Mouse (Mus musculus) gastrocnemius, adult 18-20 months (tissue): Measurements from ENCODE around the gene Rspo3. TPM values are rescaled to one million over a fixed set of nuclear protein-coding genes. Genes with fewer than 3 reads are reported as not detected.

ENCODE experiments used
- DNase-seq: peaks from one replicate; pipeline ENCODE4 v3.0.0; 2021; ENCODE audit warnings: low spot score
- long read RNA-seq, 2 experiments: library from polyadenylated mRNA; stranded (forward); transcript quantifications; one replicate each; pipeline ENCODE4 v2.0.0; 2021
- total RNA-seq, 2 experiments: library from RNA; stranded (reverse); gene quantifications; 2 replicates each; pipeline ENCODE4 v1.2.3; 2021

The Rspo3 gene
- total RNA-seq, result 1 to 10 TPM; 1.6 to 2.0 TPM
- long read RNA-seq, experiment 1, result 0 reads
- long read RNA-seq, experiment 2, partial matches to known transcripts, result 0 of 1 reads
- long read RNA-seq, experiment 2, other reads (novel, unspliced or antisense), result 0 of 1 reads

DNA sequence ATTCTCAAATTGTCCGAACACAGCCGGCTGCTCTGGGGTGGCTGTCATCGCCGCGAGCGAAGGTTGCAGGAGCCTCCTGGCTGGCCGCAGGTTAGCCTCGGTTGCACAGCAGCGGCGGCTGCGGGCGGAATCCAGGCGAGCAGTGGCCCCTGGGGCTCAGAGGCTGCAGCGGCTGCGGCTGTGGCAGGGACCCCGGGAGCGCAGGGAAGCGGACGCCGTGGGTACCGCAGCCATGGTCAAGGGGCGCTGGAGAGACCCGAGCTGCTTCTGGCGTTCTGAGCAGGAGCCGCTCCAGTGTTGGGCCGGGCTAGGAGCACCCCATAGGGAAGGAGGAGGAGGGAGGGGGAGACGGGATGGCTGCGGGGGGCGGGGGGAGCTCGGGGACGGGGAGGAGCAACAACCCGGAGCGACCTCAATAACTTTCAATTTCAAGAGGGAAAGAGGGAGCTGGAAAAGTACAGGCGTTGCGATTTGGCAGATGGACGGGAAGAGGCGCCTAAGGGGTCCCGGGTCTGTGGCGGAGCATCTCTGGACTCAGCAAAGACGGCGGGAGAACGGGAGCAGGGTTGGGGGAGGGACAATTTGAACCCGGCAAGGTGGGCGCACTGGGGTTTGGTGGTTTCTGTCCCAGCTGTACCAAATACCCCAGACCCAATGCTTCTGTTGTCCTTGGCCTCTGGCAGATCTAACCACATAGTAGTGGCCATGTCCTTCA, at the start of gene Rspo3:
Gene Rspo3 (minus strand): TSS at position 322 of the 715 bp plus-strand sequence.
- peak; percentile 7 for DNase-seq

GRCm38 (mm10) chr10:29581940-29582339, 46.3 kb upstream of the Rspo3 start:
- DNase-seq, result no peak

GRCm38 (mm10) chr10:29581476-29581875, 45.8 kb upstream of the Rspo3 start:
- DNase-seq, result no peak

DNA sequence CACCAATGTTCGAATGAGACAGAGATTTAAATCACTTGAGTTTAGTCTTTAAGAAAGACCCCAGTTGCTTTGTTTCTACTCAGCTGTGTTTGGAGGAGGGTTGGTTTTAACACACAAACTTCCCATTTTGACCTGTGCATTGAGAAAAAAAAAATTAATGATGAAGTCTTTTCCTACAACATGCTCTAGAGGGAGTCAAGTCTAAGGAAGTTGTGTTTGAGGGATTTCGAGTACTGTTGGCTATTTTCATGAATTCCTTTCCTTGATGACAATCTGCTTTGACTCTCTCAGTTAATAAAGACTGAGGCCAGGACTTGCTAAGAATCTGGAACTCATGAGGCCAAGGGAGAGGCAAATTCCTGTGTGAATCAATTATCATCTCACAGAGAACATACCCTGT, 20.3 kb upstream of the Rspo3 start:
- no peak for DNase-seq

DNA sequence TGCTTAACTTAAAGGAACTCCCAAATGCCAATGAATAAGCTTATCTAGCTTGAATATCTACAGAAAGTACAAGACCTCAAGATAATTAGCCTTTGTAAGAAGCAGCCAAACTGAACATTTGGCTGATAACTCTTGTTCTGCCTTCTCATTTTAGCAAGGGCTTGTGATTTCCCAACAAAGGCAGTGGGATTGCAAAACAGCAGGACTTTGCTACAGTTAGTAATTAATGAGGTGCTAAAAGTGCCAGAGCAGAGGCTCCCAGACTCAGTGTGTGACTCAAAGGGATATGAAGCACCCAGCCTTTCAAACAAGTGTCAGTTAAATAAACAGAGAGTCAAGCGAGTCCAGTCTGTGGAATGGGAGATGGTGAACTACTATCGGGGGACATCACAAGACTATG, 18.7 kb upstream of the Rspo3 start:
- no peak for DNase-seq

- no peak for DNase-seq
These were observed 7.3 kb upstream of the Rspo3 start for GRCm38 (mm10) chr10:29542982-29543381.

GRCm38 (mm10) chr10:29539516-29539915, 3.8 kb upstream of the Rspo3 start:
- no peak for DNase-seq

- no peak for DNase-seq
These were observed 3.1 kb upstream of the Rspo3 start for GRCm38 (mm10) chr10:29538791-29539190.

DNA sequence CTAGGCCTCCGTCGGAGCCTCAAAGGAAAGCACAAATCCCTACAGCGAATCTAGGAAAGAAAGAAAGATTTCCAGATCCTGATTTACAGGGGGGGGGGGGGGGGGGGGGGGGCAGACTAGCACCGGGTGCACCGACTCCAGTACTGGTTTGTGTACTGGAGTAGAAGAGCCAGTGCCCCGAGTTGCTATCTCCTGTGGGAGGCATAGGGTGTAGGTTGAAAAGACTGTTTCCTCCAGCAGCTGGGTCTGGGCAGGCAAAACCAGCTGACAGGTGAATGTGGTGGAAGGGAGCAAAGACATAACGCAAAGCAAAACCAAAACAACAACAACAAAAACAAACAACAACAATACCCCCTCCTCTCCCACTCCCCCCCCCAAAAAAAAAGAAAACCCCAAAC, 838 bp downstream of the Rspo3 start:
- no peak for DNase-seq

DNA sequence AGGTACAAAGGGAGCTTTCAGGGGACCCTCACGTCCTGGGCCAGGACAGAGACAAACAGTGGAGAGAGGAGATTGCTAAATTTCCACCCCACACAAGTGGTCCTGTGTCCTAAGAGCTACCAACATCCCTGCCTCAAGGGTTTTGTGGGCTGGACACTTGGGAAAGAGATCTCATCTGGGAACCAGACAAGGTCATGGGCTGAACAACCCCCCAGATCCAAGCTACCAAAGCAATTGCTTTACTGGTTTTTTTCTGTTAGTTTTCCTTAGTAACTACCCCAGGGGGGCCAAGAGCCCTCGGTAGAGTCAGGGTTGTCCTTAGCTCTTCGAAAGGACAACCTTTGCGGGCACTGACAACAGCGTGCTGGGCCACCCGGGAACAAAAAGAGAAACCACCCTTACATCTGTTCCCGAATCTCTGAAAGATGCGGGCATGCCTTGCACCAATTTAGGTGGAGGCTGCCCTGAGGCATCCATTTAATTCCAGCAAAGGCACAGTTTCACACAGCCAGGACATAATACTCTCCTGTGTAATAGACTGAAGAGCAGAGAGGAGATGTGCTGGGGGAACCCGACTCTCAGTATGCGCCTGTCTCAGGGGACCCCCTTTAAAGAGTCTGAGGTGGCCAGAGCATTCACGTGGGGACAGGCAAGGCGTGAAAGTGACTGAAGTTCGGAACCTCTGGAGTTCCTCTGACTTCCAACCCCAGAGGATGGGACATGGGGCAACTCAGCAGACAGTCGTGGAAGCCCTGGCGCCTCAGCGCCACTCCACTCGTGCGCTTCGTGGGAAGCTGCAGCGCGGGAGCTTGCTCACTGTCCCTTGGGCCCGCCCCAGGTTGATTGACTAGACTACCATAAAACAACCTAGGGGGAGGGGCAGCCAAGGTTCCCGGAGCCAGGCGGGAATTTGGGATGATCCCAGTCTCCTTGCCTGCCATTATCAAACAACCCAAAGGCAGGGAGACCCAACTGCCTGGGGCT, 1.5 kb downstream of the Rspo3 start:
- DNase-seq, result no peak

GRCm38 (mm10) chr10:29532821-29533715, 2.6 kb downstream of the Rspo3 start:
- DNase-seq, result peak; percentile 60

- no peak for DNase-seq
These were observed 22.1 kb downstream of the Rspo3 start for GRCm38 (mm10) chr10:29513563-29513962.

- no peak for DNase-seq
These were observed 27.5 kb downstream of the Rspo3 start for GRCm38 (mm10) chr10:29508167-29508566.

- DNase-seq, result no peak
These were observed 38.4 kb downstream of the Rspo3 start for GRCm38 (mm10) chr10:29497205-29497822.

GRCm38 (mm10) chr10:29493996-29494395, 41.7 kb downstream of the Rspo3 start:
- peak; percentile 49 for DNase-seq

- no peak for DNase-seq
These were observed 54.7 kb downstream of the Rspo3 start for GRCm38 (mm10) chr10:29480945-29481344.

GRCm38 (mm10) chr10:29479401-29479800, 56.3 kb downstream of the Rspo3 start:
- no peak for DNase-seq

DNA sequence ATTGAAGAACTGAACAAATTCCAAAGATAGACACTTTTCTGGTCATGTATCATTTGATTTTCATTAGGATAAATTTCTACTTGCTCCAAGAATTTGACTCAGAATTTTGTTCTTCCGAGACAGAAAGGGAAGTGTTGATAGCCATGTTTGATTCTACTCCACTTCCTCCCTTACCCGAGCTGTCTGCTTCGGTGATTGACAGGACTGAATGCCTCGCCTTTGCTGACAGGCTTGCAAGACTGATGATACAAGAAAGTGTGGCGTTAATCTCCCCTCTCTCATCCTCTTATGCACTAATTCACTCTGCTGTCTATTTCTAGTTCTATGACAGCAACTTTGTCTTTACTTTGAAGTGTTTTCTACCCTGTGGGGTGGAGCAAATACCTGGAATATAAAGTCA, 65.2 kb downstream of the Rspo3 start:
- no peak for DNase-seq

- DNase-seq, result no peak
These were observed 75.6 kb downstream of the Rspo3 start for GRCm38 (mm10) chr10:29460100-29460499.

GRCm38 (mm10) chr10:29459632-29460031, 76.0 kb downstream of the Rspo3 start:
- no peak for DNase-seq

GRCm38 (mm10) chr10:29445076-29445475, 90.6 kb downstream of the Rspo3 start:
- DNase-seq, result no peak
